Mouse (Mus musculus): ENCODE data around the gene Ptges. TPM values are rescaled to one million over a fixed set of nuclear protein-coding genes. Genes with fewer than 3 reads are reported as not detected.

Ptges gene
- 10.1 and 11.8 TPM in 2 replicates for polyA plus RNA-seq (2016; fragmentation: Nextera tagmentation; extraction: Ambion mirVana)

DNA sequence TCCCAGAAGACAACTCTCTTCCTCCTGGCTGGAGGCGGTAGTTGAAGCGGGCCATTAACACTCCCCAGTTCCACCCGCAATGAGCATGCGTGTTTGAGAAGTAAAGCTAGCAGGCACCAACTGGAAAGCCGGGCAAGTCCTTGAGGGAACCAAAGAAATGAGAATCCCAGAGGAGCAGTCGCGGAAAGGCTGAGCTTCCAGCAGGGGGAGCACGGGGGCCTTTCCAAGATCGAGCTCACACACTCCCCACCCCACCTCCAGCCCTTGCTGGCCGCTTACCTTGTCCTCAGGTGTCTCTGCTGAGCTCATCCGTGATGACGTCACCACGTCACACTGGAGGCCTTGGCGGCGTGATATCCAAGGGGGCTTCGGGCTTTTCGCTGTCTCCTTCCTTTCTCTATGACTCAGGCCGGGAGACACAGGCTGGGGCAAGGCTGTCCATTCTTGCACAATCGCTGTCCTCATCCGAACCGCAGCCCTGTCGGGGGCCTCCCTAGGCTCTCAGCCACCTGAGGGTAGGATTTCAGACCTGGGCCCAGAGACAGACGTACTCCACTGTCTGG, at the start of gene Ptges:
Gene Ptges, minus strand, starts transcription at position 381 of the 563 bp plus-strand sequence.
- 5% methylated on average over 23 of the region's 23 CpGs for WGBS
- Histone ChIP-seq H3K27me3 (ENCODE audit: low read depth, poor library complexity, severe bottlenecking) (no peaks in the 10 kb centered on the region), H3K4me1 (peaks cover 35% of the 10 kb centered on the region), H3K36me3 (no peaks in the 10 kb centered on the region), H3K27ac (peak within 1 kb of the TSS; percentile 21; the same call in 1 of the 2 replicates), H3K9me3 (replicated peaks) (no peaks in the 10 kb centered on the region), H3K4me3 (peak within 1 kb of the TSS; percentile 40)
- DNase-seq (ENCODE audit: low spot score): peak; percentile 82

DNA sequence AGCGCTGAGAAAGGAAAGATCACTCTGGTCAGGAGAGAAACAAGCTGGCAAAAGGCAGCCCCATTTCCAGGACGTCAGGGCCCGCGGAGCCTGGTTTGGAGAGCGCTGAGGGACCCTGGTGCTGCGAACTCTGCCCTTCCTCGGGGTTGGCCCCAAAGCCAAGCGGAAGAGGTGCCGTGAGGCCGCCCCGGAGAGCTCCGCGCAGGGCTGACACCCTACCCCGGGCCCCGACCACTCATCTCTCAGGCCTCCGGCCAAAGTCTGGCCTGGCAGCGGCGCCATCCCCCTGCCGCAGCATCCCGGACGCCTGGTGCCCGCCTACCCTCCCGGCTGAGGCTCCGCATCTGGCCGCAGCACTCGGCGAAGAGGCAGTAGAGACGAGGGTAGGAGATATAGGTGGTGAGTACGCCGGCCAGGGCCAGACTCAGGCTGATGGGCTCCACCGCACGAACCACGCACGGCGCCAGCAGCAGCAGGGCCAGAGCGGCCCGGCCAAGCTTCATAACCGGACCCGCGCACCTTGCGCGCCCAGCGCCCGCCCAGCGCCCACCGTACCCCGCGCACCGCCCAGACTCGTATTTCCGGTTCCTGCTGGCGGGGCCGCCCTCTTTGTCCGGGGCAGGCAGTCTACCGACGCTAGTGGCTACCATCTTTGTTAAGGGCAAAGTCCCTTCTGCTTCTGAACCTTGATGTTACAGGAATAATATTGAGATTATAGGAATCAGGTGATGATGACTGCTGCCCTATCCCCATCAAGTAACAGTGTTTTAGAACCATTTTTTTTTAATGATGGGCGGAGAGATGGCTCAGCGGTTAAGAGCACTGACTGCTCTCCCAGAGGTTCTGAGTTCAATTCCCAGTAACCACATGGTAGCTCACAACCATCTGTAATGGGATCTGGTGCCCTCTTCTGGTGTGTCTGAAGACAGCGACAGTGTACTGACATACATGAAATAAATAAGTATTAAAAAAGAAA, 38.0 kb upstream of the Ptges start, which contains the start of gene Tor1a:
Gene Tor1a, minus strand, starts transcription at position 582 of the 976 bp plus-strand sequence.
- DNase-seq (ENCODE audit: low spot score): peak; percentile 95
- H3K4me3 ChIP-seq: peak within 1 kb of the TSS; percentile 80
- H3K27me3 ChIP-seq (ENCODE audit: low read depth, poor library complexity, severe bottlenecking): no peaks in the 10 kb centered on the region
- peaks cover 27% of the 10 kb centered on the region for H3K4me1 ChIP-seq
- H3K27ac ChIP-seq: peak within 1 kb of the TSS; percentile 87
- no peaks in the 10 kb centered on the region for H3K9me3 ChIP-seq (replicated peaks)
- H3K36me3 ChIP-seq: peaks cover 62% of the 10 kb centered on the region
- 2% methylated on average over 59 of the region's 59 CpGs for WGBS

DNA sequence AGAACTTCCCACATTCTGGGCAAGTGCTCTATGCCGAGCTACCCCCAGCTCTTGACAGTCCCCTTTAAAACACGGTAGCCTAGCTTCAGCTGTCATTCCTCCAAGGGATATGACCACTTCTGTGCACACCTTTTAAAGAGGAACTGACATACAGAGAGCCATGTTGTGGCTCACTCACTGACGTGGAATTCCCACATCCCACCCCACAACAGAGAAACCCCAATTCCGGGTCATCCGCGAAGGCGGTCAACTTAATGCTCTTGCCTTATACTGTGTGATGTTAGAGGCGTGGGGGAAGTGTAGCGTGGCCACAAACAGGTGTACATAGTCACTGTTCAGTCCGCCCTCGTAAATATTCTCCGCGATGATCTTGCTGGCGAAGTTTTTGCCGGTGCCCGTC, 37.2 kb upstream of the Ptges start:
- Histone ChIP-seq H3K4me1 (peaks cover 27% of the 10 kb centered on the region), H3K4me3 (peak overlapping the region; percentile 80), H3K27me3 (ENCODE audit: low read depth, poor library complexity, severe bottlenecking) (no peaks in the 10 kb centered on the region), H3K9me3 (replicated peaks) (no peaks in the 10 kb centered on the region), H3K36me3 (peaks cover 65% of the 10 kb centered on the region), H3K27ac (peak overlapping the region; percentile 87)
- no peak for DNase-seq (ENCODE audit: low spot score)
- 29% methylated on average over 16 of the region's 16 CpGs for WGBS

DNA sequence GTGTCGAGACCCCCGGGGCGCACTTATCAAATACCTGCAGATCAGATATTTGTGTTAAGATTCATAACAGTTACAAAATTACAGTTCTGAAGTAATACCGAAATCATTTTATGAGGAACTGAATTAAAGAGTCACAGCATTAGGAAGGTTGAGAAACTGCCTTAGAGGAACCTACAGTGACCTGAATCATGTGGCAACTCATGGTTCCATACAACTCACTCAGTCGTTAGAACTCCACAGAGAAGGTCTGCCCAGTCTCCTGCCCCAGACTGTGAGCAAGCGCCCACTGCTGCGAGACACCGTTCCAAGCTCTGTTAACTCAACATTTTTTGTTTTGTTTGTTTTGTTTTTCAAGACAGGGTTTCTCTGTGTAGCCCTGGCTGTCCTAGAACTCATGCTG, 36.0 kb upstream of the Ptges start:
- peaks cover 69% of the 10 kb centered on the region for H3K36me3 ChIP-seq
- H3K27me3 ChIP-seq (ENCODE audit: low read depth, poor library complexity, severe bottlenecking): no peaks in the 10 kb centered on the region
- no peak for DNase-seq (ENCODE audit: low spot score)
- no peak overlapping the region for H3K27ac ChIP-seq
- H3K4me3 ChIP-seq: no peak overlapping the region
- H3K4me1 ChIP-seq: peaks cover 27% of the 10 kb centered on the region
- H3K9me3 ChIP-seq (replicated peaks): no peaks in the 10 kb centered on the region
- 93% methylated on average over 8 of the region's 8 CpGs for WGBS

DNA sequence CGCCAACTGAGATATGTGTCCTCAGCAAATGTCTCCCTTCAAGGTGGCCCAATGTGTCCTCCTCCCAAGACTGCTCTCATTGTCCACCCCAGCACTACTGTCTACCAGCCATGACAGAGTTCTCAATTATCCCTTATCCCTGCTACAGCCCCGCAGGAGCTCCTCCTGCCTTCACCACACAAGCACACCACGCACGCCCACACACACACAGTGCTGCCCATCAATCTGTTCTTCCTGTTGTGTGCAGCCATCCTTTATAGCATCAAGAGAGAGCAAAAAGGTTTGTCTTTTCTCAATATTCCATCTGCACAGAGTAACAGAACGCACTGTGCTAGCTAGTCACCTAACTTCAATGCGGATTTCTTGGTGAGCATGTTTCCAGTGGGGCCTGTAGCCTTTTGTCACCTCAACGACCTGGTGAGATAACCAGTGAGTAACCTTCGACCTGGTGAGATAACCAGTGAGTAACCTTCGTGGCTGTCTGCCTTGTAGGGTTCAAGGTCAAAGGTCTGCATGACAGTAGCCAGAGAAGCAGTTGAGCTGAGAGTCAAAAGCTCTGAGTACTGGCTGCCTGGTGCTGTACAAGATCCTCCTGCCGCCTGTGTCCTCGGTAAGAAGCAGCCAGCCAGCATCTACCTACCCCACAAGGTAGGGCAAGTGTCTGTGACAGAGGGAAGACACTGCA, 33.0 kb upstream of the Ptges start:
- Histone ChIP-seq H3K27ac (no peak overlapping the region), H3K36me3 (peaks cover 87% of the 10 kb centered on the region), H3K4me1 (peaks cover 27% of the 10 kb centered on the region), H3K9me3 (replicated peaks) (no peaks in the 10 kb centered on the region), H3K4me3 (no peak overlapping the region), H3K27me3 (ENCODE audit: low read depth, poor library complexity, severe bottlenecking) (no peaks in the 10 kb centered on the region)
- DNase-seq (ENCODE audit: low spot score): no peak
- WGBS: 91% methylated on average over 11 of the region's 11 CpGs

DNA sequence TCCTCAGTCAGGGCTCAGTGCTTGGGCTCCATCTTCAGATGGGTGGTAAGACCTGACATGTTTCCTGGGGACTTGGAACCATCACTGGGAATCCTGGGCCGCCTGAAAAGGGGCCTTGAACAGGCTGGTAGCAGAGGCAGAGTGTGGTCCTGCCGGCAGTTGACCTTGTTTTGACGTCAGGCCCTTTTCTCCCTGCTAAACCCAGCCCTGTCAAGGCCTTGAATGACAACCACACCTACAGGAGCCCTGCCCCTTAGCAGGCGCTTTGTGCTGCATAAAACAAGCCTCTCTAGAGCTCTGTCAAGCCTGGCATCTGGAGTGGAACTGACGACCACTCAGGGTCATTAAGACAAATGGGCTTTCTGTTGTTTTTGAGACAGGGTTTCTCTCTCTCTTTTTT, 30.2 kb upstream of the Ptges start:
- Histone ChIP-seq H3K4me1 (peaks cover 15% of the 10 kb centered on the region), H3K27me3 (ENCODE audit: low read depth, poor library complexity, severe bottlenecking) (no peaks in the 10 kb centered on the region), H3K27ac (no peak overlapping the region), H3K36me3 (peaks cover 100% of the 10 kb centered on the region), H3K4me3 (no peak overlapping the region), H3K9me3 (replicated peaks) (no peaks in the 10 kb centered on the region)
- WGBS: 60% methylated on average over 5 of the region's 5 CpGs
- no peak for DNase-seq (ENCODE audit: low spot score)

DNA sequence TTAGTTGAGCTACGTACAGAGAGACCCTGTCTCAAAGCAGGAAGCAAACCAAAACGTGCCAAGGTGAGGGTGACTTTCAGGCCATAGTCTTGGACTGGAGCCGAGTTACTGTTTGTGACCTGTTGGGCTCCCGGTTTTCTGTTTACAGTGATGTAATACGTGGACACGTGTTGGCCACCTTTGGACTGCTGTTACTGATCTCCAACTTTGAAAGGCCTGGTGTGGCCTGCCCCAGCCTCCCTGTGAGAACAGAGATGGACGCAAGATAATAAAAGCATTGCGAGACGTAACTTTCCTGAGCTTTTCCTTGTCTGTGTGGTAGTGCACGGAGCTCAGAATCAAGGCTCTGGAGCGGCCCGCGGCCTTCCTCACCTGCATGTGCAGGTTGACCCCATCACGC, 29.1 kb upstream of the Ptges start:
- Histone ChIP-seq H3K27ac (no peak overlapping the region), H3K27me3 (ENCODE audit: low read depth, poor library complexity, severe bottlenecking) (no peaks in the 10 kb centered on the region), H3K36me3 (peaks cover 97% of the 10 kb centered on the region), H3K4me1 (peaks cover 21% of the 10 kb centered on the region), H3K4me3 (no peak overlapping the region), H3K9me3 (replicated peaks) (no peaks in the 10 kb centered on the region)
- DNase-seq (ENCODE audit: low spot score): no peak
- WGBS: 92% methylated on average over 14 of the region's 14 CpGs

DNA sequence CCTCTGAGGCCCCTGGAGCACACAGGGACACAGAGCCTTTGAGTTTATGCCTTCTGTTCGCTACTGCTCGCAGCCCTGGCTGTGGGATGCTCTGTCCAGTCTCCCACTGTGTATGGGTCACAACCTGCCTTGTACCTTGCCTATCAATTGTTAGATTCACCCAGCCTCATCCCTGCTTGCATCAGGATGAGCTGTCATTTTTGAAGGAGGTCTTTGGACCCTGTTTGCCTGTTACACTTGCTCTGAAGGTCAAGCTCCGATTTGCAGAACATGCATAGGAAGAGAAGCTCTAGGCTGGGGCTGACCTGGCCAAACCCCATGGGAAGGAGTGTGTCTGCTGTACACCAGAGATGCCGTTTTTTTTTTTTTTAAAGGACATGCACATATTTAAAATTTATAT, 27.8 kb upstream of the Ptges start:
- WGBS: 89% methylated on average over 4 of the region's 4 CpGs
- no peak for DNase-seq (ENCODE audit: low spot score)
- Histone ChIP-seq H3K27me3 (ENCODE audit: low read depth, poor library complexity, severe bottlenecking) (no peaks in the 10 kb centered on the region), H3K9me3 (replicated peaks) (no peaks in the 10 kb centered on the region), H3K36me3 (peaks cover 85% of the 10 kb centered on the region), H3K4me3 (no peak overlapping the region), H3K4me1 (peaks cover 29% of the 10 kb centered on the region), H3K27ac (no peak overlapping the region)

DNA sequence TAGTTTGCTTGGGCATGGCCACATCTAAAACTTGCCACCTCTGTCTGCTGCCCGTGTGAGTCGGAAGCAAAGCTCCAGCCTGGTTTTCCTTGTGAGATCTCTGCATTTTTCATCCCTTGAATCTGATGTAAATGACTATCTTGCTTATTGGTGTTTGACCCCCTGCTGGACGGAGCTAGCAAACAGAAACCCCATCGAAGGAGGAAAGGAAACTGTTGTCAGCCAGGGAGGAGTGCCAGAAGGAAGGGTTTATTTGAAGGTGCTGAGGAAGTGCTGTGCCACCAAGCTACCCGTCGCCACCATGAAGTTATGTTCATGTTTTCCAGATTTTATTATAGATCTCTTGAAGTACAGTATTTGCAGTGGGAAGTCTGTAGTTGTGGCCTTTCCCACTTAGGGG, 25.1 kb upstream of the Ptges start:
- Histone ChIP-seq H3K27me3 (ENCODE audit: low read depth, poor library complexity, severe bottlenecking) (no peaks in the 10 kb centered on the region), H3K4me1 (peaks cover 31% of the 10 kb centered on the region), H3K4me3 (peak overlapping the region; percentile 93), H3K36me3 (peaks cover 58% of the 10 kb centered on the region), H3K9me3 (replicated peaks) (no peaks in the 10 kb centered on the region), H3K27ac (no peak overlapping the region)
- DNase-seq (ENCODE audit: low spot score): no peak
- WGBS: 71% methylated on average over 6 of the region's 6 CpGs

DNA sequence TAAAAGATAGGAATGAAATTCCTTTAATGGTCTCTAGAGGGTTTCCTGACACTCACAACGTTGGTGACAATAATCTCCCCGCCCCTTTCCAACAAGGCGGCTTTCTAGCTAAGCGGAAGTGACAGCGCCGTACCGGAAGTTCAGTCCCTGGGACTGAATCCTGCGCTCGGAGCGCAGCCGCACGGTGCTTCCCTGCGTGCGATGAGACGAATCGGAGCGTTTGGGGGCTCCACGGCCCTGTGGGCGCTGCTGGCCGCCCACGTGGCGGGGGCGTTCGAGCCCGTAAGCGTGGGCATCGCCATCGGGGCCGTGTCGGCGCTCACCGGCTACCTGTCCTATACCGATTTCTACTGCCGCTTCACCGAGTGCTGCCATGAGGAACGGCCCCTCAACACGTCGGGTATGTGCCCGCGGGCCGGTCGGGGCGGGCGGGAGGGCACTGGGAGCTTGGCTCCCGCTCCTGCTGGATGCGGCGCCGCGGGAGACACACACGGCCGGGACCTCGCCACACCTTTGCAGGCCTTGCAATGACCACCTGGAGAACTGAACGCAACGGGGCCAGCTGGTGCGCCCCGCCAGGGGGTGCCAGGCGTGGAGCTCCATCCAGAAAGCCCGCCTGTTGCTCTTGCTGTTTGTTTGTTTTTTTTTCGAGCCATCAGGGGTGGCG, 23.3 kb upstream of the Ptges start, which contains the start of gene Tor1b:
Gene Tor1b, plus strand, starts transcription at position 136 of the 667 bp plus-strand sequence.
- H3K27ac ChIP-seq: peak within 1 kb of the TSS; percentile 94
- peaks cover 31% of the 10 kb centered on the region for H3K4me1 ChIP-seq
- H3K27me3 ChIP-seq (ENCODE audit: low read depth, poor library complexity, severe bottlenecking): no peaks in the 10 kb centered on the region
- H3K36me3 ChIP-seq: peaks cover 40% of the 10 kb centered on the region
- H3K4me3 ChIP-seq: peak within 1 kb of the TSS; percentile 93
- DNase-seq (ENCODE audit: low spot score): peak; percentile 92
- WGBS: under 1% methylated on average over 60 of the region's 60 CpGs
- H3K9me3 ChIP-seq (replicated peaks): no peaks in the 10 kb centered on the region

DNA sequence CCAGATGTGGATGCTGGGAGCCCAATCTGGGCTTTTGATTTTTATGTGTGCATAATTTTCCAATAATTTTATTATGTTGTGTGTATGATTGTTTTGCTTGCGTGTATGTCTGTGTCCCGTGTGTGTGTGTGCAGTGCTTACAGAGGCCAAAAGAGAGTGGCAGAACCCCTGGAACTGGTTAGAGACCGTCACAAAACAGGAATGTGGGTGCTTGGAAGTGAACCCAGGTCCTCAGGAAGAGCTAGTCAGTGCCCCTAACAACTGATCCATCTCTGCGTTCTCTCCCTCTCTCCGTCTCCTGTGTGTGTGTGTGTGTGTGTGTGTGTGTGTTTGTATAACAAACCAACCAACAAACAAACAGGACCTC, 22.8 kb upstream of the Ptges start:
- peak overlapping the region; percentile 93 for H3K4me3 ChIP-seq
- peaks cover 31% of the 10 kb centered on the region for H3K4me1 ChIP-seq
- peak overlapping the region; percentile 94 for H3K27ac ChIP-seq
- H3K9me3 ChIP-seq (replicated peaks): no peaks in the 10 kb centered on the region
- H3K27me3 ChIP-seq (ENCODE audit: low read depth, poor library complexity, severe bottlenecking): no peaks in the 10 kb centered on the region
- 26% methylated on average over 5 of the region's 5 CpGs for WGBS
- DNase-seq (ENCODE audit: low spot score): no peak
- peaks cover 35% of the 10 kb centered on the region for H3K36me3 ChIP-seq

DNA sequence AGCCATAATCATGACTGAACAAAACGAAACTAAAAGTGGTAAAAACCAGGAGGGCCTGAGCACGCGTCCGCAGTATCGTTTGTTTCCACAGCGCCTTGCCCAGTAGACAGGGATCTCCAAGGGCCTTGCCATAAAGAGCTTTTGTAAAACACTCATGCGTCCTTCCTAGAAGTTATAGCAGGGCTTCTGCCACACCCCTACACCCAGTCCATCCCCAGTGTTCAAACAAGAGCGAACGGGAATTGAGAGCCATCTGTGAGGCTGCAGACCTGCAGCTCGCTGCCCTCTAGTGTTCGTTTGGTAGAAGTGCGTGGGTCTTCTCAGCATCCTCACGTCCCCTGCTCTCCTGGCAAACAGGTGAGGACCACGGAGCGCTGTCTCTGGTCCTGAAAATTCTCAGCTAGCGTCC, 12.9 kb upstream of the Ptges start:
- 34% methylated on average over 16 of the region's 16 CpGs for WGBS
- DNase-seq (ENCODE audit: low spot score): peak; percentile 83
- Histone ChIP-seq H3K9me3 (replicated peaks) (no peaks in the 10 kb centered on the region), H3K4me1 (peaks cover 2% of the 10 kb centered on the region; the same call in 1 of the 2 replicates), H3K4me3 (peak overlapping the region; percentile 30), H3K36me3 (no peaks in the 10 kb centered on the region), H3K27ac (no peak overlapping the region), H3K27me3 (ENCODE audit: low read depth, poor library complexity, severe bottlenecking) (no peaks in the 10 kb centered on the region)

Data from limb, embryonic 10.5 days (tissue).